Mouse (Mus musculus) ES-E14 (cell line): ENCODE data around the gene S1pr2. TPM values are rescaled to one million over a fixed set of nuclear protein-coding genes. Genes with fewer than 3 reads are reported as not detected.

Source experiments
- DNase-seq: peaks from one replicate; pipeline ENCODE4 v3.0.0-alpha.2; 2013; ENCODE audit warnings: low read depth, low spot score
- H3K27ac ChIP-seq: 2 replicates; pipeline ENCODE4 v1.5.1; 2012; ENCODE audit warnings: low read depth, mild to moderate bottlenecking, low read length, moderate library complexity, mixed read lengths; ENCODE audit not compliant: poor library complexity, insufficient read depth, severe bottlenecking
- H3K36me3 ChIP-seq: 2 replicates; pipeline ENCODE4 v1.6.1; 2012; ENCODE audit warnings: mild to moderate bottlenecking, low read length, moderate library complexity, mixed read lengths; ENCODE audit not compliant: control insufficient read depth, poor library complexity, insufficient read depth, severe bottlenecking
- H3K4me1 ChIP-seq, 2 experiments: fragments of 150-350 bp in 1 of 2; sonication (generic) in 1 of 2; 2 replicates each; pipeline ENCODE4 v1.6.1; 2012; ENCODE audit warnings: low read length in 2 of 2, mild to moderate bottlenecking in 1 of 2, mixed read lengths in 1 of 2; ENCODE audit not compliant: control insufficient read depth in 2 of 2, insufficient read depth in 2 of 2, poor library complexity in 1 of 2
- H3K4me3 ChIP-seq, 2 experiments: fragments of 150-350 bp in 1 of 2; sonication (generic) in 1 of 2; 2 replicates each; pipeline ENCODE4 v1.5.1; 2012; ENCODE audit warnings: low read length in 2 of 2, low read depth in 1 of 2, mild to moderate bottlenecking in 1 of 2, mixed read lengths in 1 of 2; ENCODE audit not compliant: insufficient read depth in 1 of 2, poor library complexity in 1 of 2, severe bottlenecking in 1 of 2
- H3K9ac ChIP-seq: 2 replicates; pipeline ENCODE4 v1.6.1; 2012; ENCODE audit warnings: low read depth, mild to moderate bottlenecking, low read length, mixed read lengths; ENCODE audit not compliant: poor library complexity, insufficient read depth, severe bottlenecking
- H3K9me3 ChIP-seq: fragments of 150-350 bp; sonication (generic); 2 replicates; pipeline ENCODE4 v1.6.1; 2012; ENCODE audit warnings: low read depth, mild to moderate bottlenecking, low read length; ENCODE audit not compliant: control insufficient read depth, insufficient read depth
- CHD2 ChIP-seq: IDR thresholded peaks from 2 replicates; pipeline ENCODE4 v1.6.1; 2014; ENCODE audit warnings: mild to moderate bottlenecking, low read depth, low read length, inconsistent platforms
- HCFC1 ChIP-seq: IDR thresholded peaks from 2 replicates; pipeline ENCODE4 v1.6.1; 2012; ENCODE audit warnings: low read length, inconsistent platforms, borderline replicate concordance; ENCODE audit not compliant: insufficient read depth
- MAFK ChIP-seq: IDR thresholded peaks from 2 replicates; pipeline ENCODE4 v1.6.1; 2014; ENCODE audit warnings: mild to moderate bottlenecking, low read depth, low read length, inconsistent platforms; ENCODE audit not compliant: insufficient read depth
- ZC3H11A ChIP-seq: IDR thresholded peaks from 2 replicates; pipeline ENCODE4 v1.6.1; 2012; ENCODE audit warnings: low read depth, mild to moderate bottlenecking, inconsistent platforms, low read length, borderline replicate concordance
- ZNF384 ChIP-seq: IDR thresholded peaks from 2 replicates; pipeline ENCODE4 v1.6.1; 2012; ENCODE audit warnings: low read depth, low read length, inconsistent platforms
- in situ Hi-C, 2 experiments: fragments of 600-800 bp; cut with MboI; formaldehyde crosslinking; loops; one replicate each; pipeline ENCODE4 v1.15.1; 2025; ENCODE audit warnings: low sequenced_read_pairs in 2 of 2, inconsistent platforms in 1 of 2; ENCODE audit not compliant: unreplicated experiment in 2 of 2
- total RNA-seq: library from RNA; depleted of rRNA; stranded (reverse); fragments of 300-350 nt; gene quantifications from 2 replicates; pipeline ENCODE4 v1.2.3, GENCODE M21; 2012; rRNA removed

S1pr2 gene
- total RNA-seq, result 35.7 and 62.4 TPM in 2 replicates

DNA sequence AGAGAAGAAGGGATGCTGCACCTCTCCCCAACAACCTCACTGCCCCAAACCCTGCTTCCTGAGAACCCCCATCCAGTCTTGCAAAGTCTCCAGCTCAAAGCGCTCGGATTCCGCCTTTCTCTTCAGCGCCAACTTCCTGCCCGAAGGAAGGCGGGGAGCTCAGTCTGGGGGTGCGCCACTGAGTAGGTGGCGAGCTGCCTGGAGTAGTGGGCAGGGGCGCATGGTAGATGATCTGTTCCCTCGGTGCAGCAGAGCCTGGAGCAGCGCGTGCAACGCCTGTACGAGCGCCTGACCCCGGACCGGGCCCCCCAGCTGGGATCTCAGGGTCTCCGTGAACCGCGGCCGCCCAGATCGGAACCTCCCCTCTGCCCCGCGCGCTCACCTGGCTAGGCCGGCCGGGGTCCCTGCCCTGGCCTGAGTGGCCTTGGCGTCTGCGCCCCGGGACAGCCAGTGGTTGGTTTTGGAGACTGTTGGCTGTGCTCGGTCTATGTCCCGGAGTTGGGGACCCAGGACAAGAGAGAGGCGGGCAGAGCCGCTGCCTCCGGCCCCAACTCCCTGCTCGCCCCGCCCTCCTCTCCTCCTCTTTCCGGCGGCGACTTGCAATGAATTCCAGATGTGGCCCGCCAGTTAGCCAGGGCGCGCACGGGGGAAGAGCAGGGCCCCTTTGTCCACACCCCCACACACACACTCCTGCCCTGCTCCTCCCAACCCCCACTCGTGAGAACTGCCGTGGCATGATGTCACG is at the start of gene S1pr2:
TSS of gene S1pr2 (minus strand) at position 566 of the 745 bp plus-strand sequence.
- Histone ChIP-seq H3K27ac (peak within 1 kb of the TSS; percentile 95), H3K9ac (peak within 1 kb of the TSS; percentile 83), H3K4me3 (peak within 1 kb of the TSS; percentile 86 to 91), H3K36me3 (0 out of 2 replicates have a peak, but pooled peaks cover 4% of the 10 kb centered on the region), H3K9me3 (no peaks in the 10 kb centered on the region), H3K4me1 (peaks cover 27 to 31% of the 10 kb centered on the region in 2 experiments)
- TF ChIP-seq CHD2 (no peak), HCFC1 (peak; percentile 40; the same call in 1 of the 2 replicates)
- in situ Hi-C loops, result no loop called here
- DNase-seq, result peak; percentile 74

DNA sequence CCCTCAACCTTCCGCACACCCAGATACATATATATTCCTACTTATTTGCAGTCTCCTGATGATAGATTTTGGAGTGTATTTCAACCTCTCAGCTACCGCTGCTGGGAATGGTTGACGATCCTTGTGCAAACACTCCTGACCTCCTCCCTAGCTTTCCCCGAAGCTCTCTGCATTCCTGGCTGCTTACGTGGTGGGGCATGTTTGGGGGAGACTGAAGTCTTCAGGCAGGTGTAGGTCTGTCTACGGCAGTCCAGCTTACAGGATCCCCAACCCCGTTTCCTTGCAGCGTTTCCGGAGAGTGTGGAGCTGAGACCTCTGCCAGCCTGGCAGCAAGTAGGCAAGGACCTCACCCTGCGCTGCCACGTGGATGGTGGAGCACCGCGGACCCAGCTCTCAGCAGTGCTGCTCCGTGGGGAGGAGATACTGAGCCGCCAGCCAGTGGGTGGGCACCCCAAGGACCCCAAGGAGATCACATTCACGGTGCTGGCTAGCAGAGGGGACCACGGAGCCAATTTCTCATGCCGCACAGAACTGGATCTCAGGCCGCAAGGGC is 48.8 kb upstream of the S1pr2 start:
- in situ Hi-C loops, result no loop called here
- no peak for DNase-seq

DNA sequence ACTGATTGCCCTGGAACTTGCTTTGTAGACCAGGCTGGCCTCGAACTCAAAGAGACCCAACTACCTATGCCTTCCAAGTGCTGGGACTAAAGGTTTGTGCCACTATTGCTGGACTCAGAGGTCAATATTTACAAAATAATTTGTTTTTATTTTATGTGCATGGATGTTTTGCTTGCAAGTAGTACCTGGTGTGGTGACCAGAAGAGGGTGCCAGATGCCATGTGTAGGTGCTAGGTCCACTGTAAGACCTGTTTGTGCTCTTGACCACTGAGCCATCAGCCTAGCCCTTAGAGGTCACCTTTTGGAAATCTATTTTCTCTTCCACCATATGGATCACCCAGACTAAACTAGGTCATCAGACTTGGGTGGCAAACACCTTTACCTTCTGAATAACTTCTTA is 46.1 kb upstream of the S1pr2 start:
- in situ Hi-C loops, result no loop called here
- no peak overlapping the region for H3K27ac ChIP-seq
- H3K36me3 ChIP-seq, result peaks cover 58% of the 10 kb centered on the region
- H3K9ac ChIP-seq, result no peak overlapping the region
- TF ChIP-seq MAFK (no peak), ZC3H11A (no peak), CHD2 (no peak), HCFC1 (no peak), ZNF384 (no peak)
- H3K9me3 ChIP-seq, result no peaks in the 10 kb centered on the region
- H3K4me1 ChIP-seq, result peaks cover 3 to 25% of the 10 kb centered on the region in 2 experiments; a peak in 3 of 4 replicates
- no peak for DNase-seq
- H3K4me3 ChIP-seq, result no peak overlapping the region

More for the DNA sequence above, 48.8 kb upstream of the S1pr2 start:
- H3K4me3 ChIP-seq, result peak overlapping the region in 1 of 2 experiments; percentile 36; a peak in 1 of 4 replicates
- H3K4me1 ChIP-seq, result peaks cover 9 to 39% of the 10 kb centered on the region in 2 experiments; a peak in 3 of 4 replicates
- no peak for TF ChIP-seq ZNF384
- peaks cover 48% of the 10 kb centered on the region for H3K36me3 ChIP-seq
- H3K9me3 ChIP-seq, result no peaks in the 10 kb centered on the region
- H3K9ac ChIP-seq, result no peak overlapping the region
- no peak overlapping the region for H3K27ac ChIP-seq

DNA sequence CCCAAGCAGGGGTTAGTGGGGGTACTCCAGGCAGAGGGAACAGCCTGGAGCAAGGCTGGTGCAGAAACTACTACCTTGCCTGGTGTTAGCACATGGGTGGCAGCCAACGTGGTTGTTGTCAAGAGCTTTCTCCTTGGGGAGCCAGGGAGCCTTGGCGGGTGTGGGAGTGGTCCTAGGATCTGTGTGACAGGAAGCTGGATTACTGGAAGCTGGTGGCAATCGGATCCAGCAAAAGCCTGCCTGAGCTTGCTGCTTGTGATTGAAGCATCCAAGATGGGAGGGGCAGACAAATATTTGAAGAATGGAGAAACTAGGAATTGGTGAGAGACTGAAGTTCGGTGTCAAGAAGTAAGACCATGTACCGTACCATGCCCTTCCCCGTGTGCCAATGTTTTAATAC is 45.7 kb upstream of the S1pr2 start:
- peaks cover 53% of the 10 kb centered on the region for H3K36me3 ChIP-seq
- H3K4me1 ChIP-seq, result peaks cover 2 to 24% of the 10 kb centered on the region in 2 experiments; a peak in 2 of 4 replicates
- no peak overlapping the region for H3K27ac ChIP-seq
- no peak for TF ChIP-seq HCFC1
- TF ChIP-seq CHD2, result no peak
- TF ChIP-seq ZC3H11A, result no peak
- TF ChIP-seq ZNF384, result no peak
- no peak for TF ChIP-seq MAFK
- no peak overlapping the region for H3K4me3 ChIP-seq
- no peak overlapping the region for H3K9ac ChIP-seq
- DNase-seq, result no peak
- no peaks in the 10 kb centered on the region for H3K9me3 ChIP-seq
- in situ Hi-C loops, result no loop called here
